In the genomic region with DNA sequence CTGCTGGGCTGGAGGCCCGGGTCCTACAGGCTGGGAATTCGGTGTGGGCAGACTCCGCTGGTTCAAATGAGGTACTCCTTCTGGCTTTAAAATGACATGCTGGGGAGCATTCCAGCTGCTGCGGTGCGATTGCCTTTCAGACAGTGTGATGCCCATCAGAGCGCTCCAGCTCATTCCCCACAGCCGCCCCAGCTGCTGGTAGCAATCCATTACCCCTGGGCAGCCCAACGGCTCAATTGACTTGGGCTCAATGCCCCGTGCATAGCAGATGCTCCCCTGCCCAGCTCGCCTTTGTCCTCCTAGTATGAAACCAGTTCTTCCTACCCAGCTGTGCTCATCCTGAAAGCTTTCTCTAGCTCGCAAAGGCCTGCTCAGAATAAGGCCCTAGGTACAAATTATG, we compare ENCODE assay signal across 26 mouse cellular contexts.
DNase-seq lines count a peak whose midpoint lies in the region; ATAC-seq lines count a peak whose summit lies in the region.
"Had no signal": no experiment of that assay in that cellular context is flagged by ENCODE, and none has a peak within 500 bp of the region (broad histone marks: within the 10 kb centered on the region; RNA-seq: fewer than 3 reads in every experiment).

No protein-coding gene starts in this region.

- H3K4me1 ChIP-seq in hindbrain, embryonic 16.5 days (ENCODE audit: control insufficient read depth, insufficient read depth, low read depth, low read length): peaks cover 6% of the 10 kb centered on the region
- H3K4me1 ChIP-seq in neural tube, embryonic 15.5 days: peaks cover 17% of the 10 kb centered on the region
- H3K4me1 ChIP-seq: embryonic facial prominence, embryonic 12.5 days; limb, embryonic 15.5 days; liver, embryonic 15.5 days; lung, embryonic 15.5 days had no signal

- H3K36me3 ChIP-seq in hindbrain, embryonic 16.5 days (ENCODE audit: control insufficient read depth, insufficient read depth, low read length): no peaks in the 10 kb centered on the region
- H3K36me3 ChIP-seq in neural tube, embryonic 15.5 days: no peaks in the 10 kb centered on the region
- H3K36me3 ChIP-seq: embryonic facial prominence, embryonic 12.5 days; heart, embryonic 13.5 days; limb, embryonic 15.5 days; liver, embryonic 15.5 days; lung, embryonic 15.5 days had no signal

- H3K4me2 ChIP-seq in hindbrain, embryonic 16.5 days (ENCODE audit: low read length): no peak overlapping the region
- H3K4me2 ChIP-seq in neural tube, embryonic 15.5 days: no peak overlapping the region
- H3K4me2 ChIP-seq: embryonic facial prominence, embryonic 12.5 days; heart, embryonic 13.5 days; limb, embryonic 15.5 days; liver, embryonic 15.5 days; lung, embryonic 15.5 days had no signal

- no peaks in the 10 kb centered on the region for H3K9me3 ChIP-seq in hindbrain, embryonic 16.5 days (ENCODE audit: control insufficient read depth, low read length)
- H3K9me3 ChIP-seq in neural tube, embryonic 15.5 days (replicated peaks): no peaks in the 10 kb centered on the region
- H3K9me3 ChIP-seq: embryonic facial prominence, embryonic 12.5 days; heart, embryonic 13.5 days; limb, embryonic 15.5 days; liver, embryonic 15.5 days; lung, embryonic 15.5 days had no signal

- H3K27ac ChIP-seq in hindbrain, embryonic 16.5 days (ENCODE audit: low read depth, low read length): peak overlapping the region; percentile 18; the same call in 1 of the 2 replicates
- H3K27ac ChIP-seq in neural tube, embryonic 15.5 days (replicated peaks): peak overlapping the region; percentile 29; the same call in 1 of the 2 replicates
- H3K27ac ChIP-seq: embryonic facial prominence, embryonic 12.5 days; heart, adult 2 months; heart, embryonic 13.5 days; left cerebral cortex, adult 2 months; limb, embryonic 15.5 days; liver, embryonic 15.5 days; lung, embryonic 15.5 days had no signal

- DNase-seq in cerebellum, postnatal 10 days: peak; percentile 25 to 41
- DNase-seq in cerebellum, adult 18-20 months: no peak
- DNase-seq in left cerebral cortex, postnatal 4 days: peak; percentile 58
- no peak for DNase-seq in left cerebral cortex, adult 11 months (ENCODE audit: low spot score)
- no peak for DNase-seq in layer of hippocampus, adult 9-10 months (ENCODE audit: low spot score)
- DNase-seq in liver: no peak
- DNase-seq: adrenal gland, postnatal 36 days; cerebellum, adult 9-11 months; forebrain, postnatal 0 days; gastrocnemius, postnatal 36 days; heart, adult 2 months; kidney, adult 18-20 months; kidney, postnatal 4 days; layer of hippocampus, adult 9-11 months; lung, postnatal 4 days; thymus, postnatal 36 days had no signal

- peak; percentile 59 for ATAC-seq in hindbrain, embryonic 16.5 days
- ATAC-seq in neural tube, embryonic 15.5 days (ENCODE audit: low FRiP score): no peak
- ATAC-seq: forebrain, postnatal 0 days; inflammation-experienced regulatory T-cells, adult 6 months; midbrain, embryonic 16.5 days had no signal

- no peak overlapping the region for H3K9ac ChIP-seq in hindbrain, embryonic 16.5 days (ENCODE audit: low read depth, low read length)
- no peak overlapping the region for H3K9ac ChIP-seq in neural tube, embryonic 15.5 days (replicated peaks)
- H3K9ac ChIP-seq: embryonic facial prominence, embryonic 12.5 days; forebrain, postnatal 0 days; heart, embryonic 13.5 days; limb, embryonic 15.5 days; liver, embryonic 15.5 days; lung, embryonic 15.5 days had no signal

- intact Hi-C loops in left cerebral cortex, postnatal 4 days (cut with DNase I): no loop called here

- no peaks in the 10 kb centered on the region for H3K27me3 ChIP-seq in hindbrain, embryonic 16.5 days (replicated peaks; ENCODE audit: control insufficient read depth, insufficient read depth, low read length)
- no peaks in the 10 kb centered on the region for H3K27me3 ChIP-seq in neural tube, embryonic 15.5 days (replicated peaks)
- H3K27me3 ChIP-seq: embryonic facial prominence, embryonic 12.5 days; limb, embryonic 15.5 days; liver, embryonic 15.5 days; lung, embryonic 15.5 days had no signal

- 43% methylated on average over 11 of the region's 11 CpGs for WGBS in hindbrain, embryonic 16.5 days
- WGBS in neural tube, embryonic 15.5 days: 25% methylated on average over 11 of the region's 11 CpGs

- H3K4me3 ChIP-seq in hindbrain, embryonic 16.5 days (ENCODE audit: low read length): no peak overlapping the region
- no peak overlapping the region for H3K4me3 ChIP-seq in neural tube, embryonic 15.5 days (replicated peaks)
- H3K4me3 ChIP-seq: embryonic facial prominence, embryonic 12.5 days; heart, adult 2 months; heart, embryonic 13.5 days; left cerebral cortex, adult 2 months; limb, embryonic 15.5 days; liver, embryonic 15.5 days; lung, embryonic 15.5 days had no signal

Comparison
In these comparisons a context has a peak if more than half of its experiments do, and no peak if none do; other contexts are left out.
1. DNase-seq: peak in cerebellum, postnatal 10 days (2 of 2) and left cerebral cortex, postnatal 4 days (single experiment); none in cerebellum, adult 18-20 months (0 of 2), left cerebral cortex, adult 11 months (single experiment), layer of hippocampus, adult 9-10 months (single experiment) and liver (single experiment).